Mouse (Mus musculus) midbrain, embryonic 11.5 days (tissue): Measurements from ENCODE around the gene Ltb4r2. TPM values are rescaled to one million over a fixed set of nuclear protein-coding genes. Genes with fewer than 3 reads are reported as not detected.

Experiments
- ATAC-seq: fragments of 200-750 bp; cut with Nextera tagmentation; 2 replicates; pipeline ENCODE4 v1.8.0; 2017; ENCODE audit warnings: moderate TSS enrichment, moderate library complexity; ENCODE audit not compliant: low FRiP score
- DNase-seq: peaks from one replicate; pipeline ENCODE4 v3.0.0; 2015; ENCODE audit warnings: low spot score; ENCODE audit errors: missing footprints
- H3K27ac ChIP-seq: fragments of 300-500 bp; sonication (generic); 2 replicates; pipeline ENCODE4 v1.5.1; 2014; ENCODE audit warnings: low read depth, low read length
- H3K27me3 ChIP-seq: fragments of 300-500 bp; sonication (generic); 2 replicates; pipeline ENCODE4 v1.6.1; 2014; ENCODE audit warnings: mild to moderate bottlenecking, low read length, moderate library complexity, mixed read lengths; ENCODE audit not compliant: control insufficient read depth, insufficient read depth
- H3K36me3 ChIP-seq: fragments of 300-500 bp; sonication (generic); 2 replicates; pipeline ENCODE4 v1.6.1; 2014; ENCODE audit warnings: mild to moderate bottlenecking, low read length, moderate library complexity, mixed read lengths; ENCODE audit not compliant: control insufficient read depth, insufficient read depth
- H3K4me1 ChIP-seq: fragments of 300-500 bp; sonication (generic); 2 replicates; pipeline ENCODE4 v1.6.1; 2014; ENCODE audit warnings: low read length; ENCODE audit not compliant: control insufficient read depth, insufficient read depth
- H3K4me2 ChIP-seq: fragments of 300-500 bp; sonication (generic); 2 replicates; pipeline ENCODE4 v1.6.1; 2014; ENCODE audit warnings: mild to moderate bottlenecking, moderate library complexity
- H3K4me3 ChIP-seq: fragments of 300-500 bp; sonication (generic); 2 replicates; pipeline ENCODE4 v1.5.1; 2014; ENCODE audit warnings: low read depth, low read length
- H3K9ac ChIP-seq: fragments of 300-500 bp; sonication (generic); 2 replicates; pipeline ENCODE4 v1.6.1; 2014; ENCODE audit warnings: low read length
- H3K9me3 ChIP-seq: fragments of 300-500 bp; sonication (generic); 2 replicates; pipeline ENCODE4 v1.6.1; 2016; ENCODE audit warnings: low read length; ENCODE audit not compliant: control insufficient read depth
- WGBS: fragments of 180-500 bp; shearing (Covaris S2); extraction: QIAGEN DNeasy Blood & Tissue Kit; methylation state at CpG from one replicate; pipeline ENCODE4 v1.1.7; 2014; 5-methylcytosine and 5-hydroxymethylcytosine counted together
- polyA plus RNA-seq: library from polyadenylated mRNA; unstranded; fragments of >200 nt; fragmentation: Nextera tagmentation; extraction: Ambion mirVana; gene quantifications from 2 replicates; pipeline ENCODE4 v1.2.1, GENCODE M21; 2014

Gene Ltb4r2
- polyA plus RNA-seq, 1 experiment from 2014 or later: 0.12 TPM

GRCm38 (mm10) chr14:55768555-55768954, 7.3 kb downstream of the Ltb4r2 start:
- no peaks in the 10 kb centered on the region for H3K36me3 ChIP-seq
- H3K4me3 ChIP-seq: no peak overlapping the region
- H3K27ac ChIP-seq: no peak overlapping the region
- ATAC-seq: 0 out of 2 replicates have a peak, but pooled peaks have one; percentile 7
- no peak overlapping the region for H3K9ac ChIP-seq
- H3K9me3 ChIP-seq: no peaks in the 10 kb centered on the region
- 89% methylated on average over 6 of the region's 6 CpGs for WGBS
- H3K27me3 ChIP-seq: peaks cover 31% of the 10 kb centered on the region
- peaks cover 7% of the 10 kb centered on the region; the same call in 1 of the 2 replicates for H3K4me1 ChIP-seq
- no peak for DNase-seq
- no peak overlapping the region for H3K4me2 ChIP-seq

- peaks cover 28% of the 10 kb centered on the region for H3K27me3 ChIP-seq
These were observed 8.0 kb downstream of the Ltb4r2 start for GRCm38 (mm10) chr14:55769087-55769703.

GRCm38 (mm10) chr14:55776711-55777110, 15.5 kb downstream of the Ltb4r2 start:
- H3K4me1 ChIP-seq: no peaks in the 10 kb centered on the region
- no peak overlapping the region for H3K9ac ChIP-seq
- no peak overlapping the region for H3K4me3 ChIP-seq
- H3K27ac ChIP-seq: no peak overlapping the region
- H3K9me3 ChIP-seq: no peaks in the 10 kb centered on the region
- no peaks in the 10 kb centered on the region for H3K36me3 ChIP-seq
- no peak for DNase-seq
- H3K4me2 ChIP-seq: no peak overlapping the region
- 74% methylated on average over 7 of the region's 7 CpGs for WGBS
- ATAC-seq: no peak
- H3K27me3 ChIP-seq: peaks cover 4% of the 10 kb centered on the region

More at GRCm38 (mm10) chr14:55769087-55769703, 8.0 kb downstream of the Ltb4r2 start:
- no peak overlapping the region for H3K4me3 ChIP-seq
- no peak for ATAC-seq
- no peak overlapping the region for H3K27ac ChIP-seq
- peaks cover 7% of the 10 kb centered on the region; the same call in 1 of the 2 replicates for H3K4me1 ChIP-seq
- no peak overlapping the region for H3K9ac ChIP-seq
- no peaks in the 10 kb centered on the region for H3K9me3 ChIP-seq
- H3K36me3 ChIP-seq: no peaks in the 10 kb centered on the region
- DNase-seq: no peak
- H3K4me2 ChIP-seq: no peak overlapping the region
- 71% methylated on average over 16 of the region's 16 CpGs for WGBS

- Histone ChIP-seq H3K4me2 (no peak overlapping the region), H3K9me3 (no peaks in the 10 kb centered on the region), H3K27me3 (peaks cover 9% of the 10 kb centered on the region), H3K4me1 (no peaks in the 10 kb centered on the region), H3K36me3 (no peaks in the 10 kb centered on the region), H3K27ac (no peak overlapping the region), H3K9ac (no peak overlapping the region), H3K4me3 (no peak overlapping the region)
- DNase-seq (peak; percentile 72), ATAC-seq (no peak)
- WGBS: 62% methylated on average over 3 of the region's 3 CpGs
These were observed 15.9 kb downstream of the Ltb4r2 start for GRCm38 (mm10) chr14:55777176-55777575.

GRCm38 (mm10) chr14:55777806-55778205, 16.6 kb downstream of the Ltb4r2 start:
- Histone ChIP-seq H3K36me3 (no peaks in the 10 kb centered on the region), H3K9me3 (no peaks in the 10 kb centered on the region), H3K9ac (no peak overlapping the region), H3K4me3 (no peak overlapping the region), H3K27me3 (peaks cover 15% of the 10 kb centered on the region), H3K4me1 (no peaks in the 10 kb centered on the region), H3K27ac (no peak overlapping the region), H3K4me2 (no peak overlapping the region)
- 90% methylated on average over 11 of the region's 11 CpGs for WGBS
- ATAC-seq: no peak
- DNase-seq: peak; percentile 14

GRCm38 (mm10) chr14:55778686-55779085, 17.5 kb downstream of the Ltb4r2 start:
- H3K4me1 ChIP-seq: no peaks in the 10 kb centered on the region
- H3K9ac ChIP-seq: no peak overlapping the region
- peak; percentile 68 for DNase-seq
- no peak for ATAC-seq
- no peaks in the 10 kb centered on the region for H3K9me3 ChIP-seq
- H3K36me3 ChIP-seq: no peaks in the 10 kb centered on the region
- 93% methylated on average over 15 of the region's 15 CpGs for WGBS
- H3K27me3 ChIP-seq: peaks cover 23% of the 10 kb centered on the region
- H3K27ac ChIP-seq: no peak overlapping the region
- no peak overlapping the region for H3K4me3 ChIP-seq
- H3K4me2 ChIP-seq: no peak overlapping the region

GRCm38 (mm10) chr14:55779656-55780055, 18.4 kb downstream of the Ltb4r2 start:
- H3K27me3 ChIP-seq: peaks cover 33% of the 10 kb centered on the region
- WGBS: 68% methylated on average over 16 of the region's 16 CpGs
- H3K9ac ChIP-seq: no peak overlapping the region

GRCm38 (mm10) chr14:55780736-55781135, 19.5 kb downstream of the Ltb4r2 start:
- no peak for ATAC-seq
- DNase-seq: peak; percentile 28
- Histone ChIP-seq H3K4me3 (no peak overlapping the region), H3K4me2 (no peak overlapping the region), H3K9ac (no peak overlapping the region), H3K4me1 (no peaks in the 10 kb centered on the region; the same call in 1 of the 2 replicates), H3K27ac (no peak overlapping the region), H3K27me3 (peaks cover 40% of the 10 kb centered on the region), H3K9me3 (no peaks in the 10 kb centered on the region), H3K36me3 (no peaks in the 10 kb centered on the region)
- WGBS: 82% methylated on average over 11 of the region's 11 CpGs

More at GRCm38 (mm10) chr14:55779656-55780055, 18.4 kb downstream of the Ltb4r2 start:
- no peaks in the 10 kb centered on the region for H3K9me3 ChIP-seq
- H3K4me2 ChIP-seq: no peak overlapping the region
- H3K4me1 ChIP-seq: no peaks in the 10 kb centered on the region; the same call in 1 of the 2 replicates
- H3K4me3 ChIP-seq: no peak overlapping the region
- no peaks in the 10 kb centered on the region for H3K36me3 ChIP-seq
- ATAC-seq (no peak), DNase-seq (peak; percentile 0)
- no peak overlapping the region for H3K27ac ChIP-seq

- Histone ChIP-seq H3K9me3 (no peaks in the 10 kb centered on the region), H3K4me1 (no peaks in the 10 kb centered on the region; the same call in 1 of the 2 replicates), H3K9ac (no peak overlapping the region), H3K4me2 (peak overlapping the region; percentile 30; the same call in 1 of the 2 replicates), H3K27ac (no peak overlapping the region), H3K4me3 (no peak overlapping the region), H3K27me3 (peaks cover 46% of the 10 kb centered on the region), H3K36me3 (no peaks in the 10 kb centered on the region)
- 16% methylated on average over 14 of the region's 14 CpGs for WGBS
- DNase-seq (peak; percentile 95), ATAC-seq (peak; percentile 69; the same call in 1 of the 2 replicates)
These were observed 20.1 kb downstream of the Ltb4r2 start for GRCm38 (mm10) chr14:55781310-55781709.
